Mouse (Mus musculus) G1E (cell line): ENCODE measurements around the gene Ccdc148. TPM values are rescaled to one million over a fixed set of nuclear protein-coding genes. Genes with fewer than 3 reads are reported as not detected.

Source experiments
- ATAC-seq: 2 replicates; pipeline ENCODE4 v1.8.0; 2016; ENCODE audit warnings: mild to moderate bottlenecking; ENCODE audit not compliant: insufficient number of reproducible peaks, poor library complexity, low FRiP score, severe bottlenecking; ENCODE audit errors: extremely low read depth
- DNase-seq: peaks from one replicate; pipeline ENCODE4 v3.0.0; 2012; ENCODE audit warnings: low spot score
- H3K27me3 ChIP-seq: 2 replicates; pipeline ENCODE4 v1.6.1; 2012; ENCODE audit warnings: mild to moderate bottlenecking, low read length, inconsistent platforms; ENCODE audit not compliant: insufficient read depth
- H3K36me3 ChIP-seq: replicated peaks from 2 replicates; pipeline ENCODE3; 2012; ENCODE audit warnings: mild to moderate bottlenecking, inconsistent platforms
- H3K4me1 ChIP-seq: 2 replicates; pipeline ENCODE4 v1.6.1; 2012; ENCODE audit warnings: low read depth, low read length, inconsistent platforms, mixed read lengths; ENCODE audit not compliant: insufficient read depth
- H3K4me3 ChIP-seq: 2 replicates; pipeline ENCODE4 v1.5.1; 2012; ENCODE audit warnings: low read depth, mild to moderate bottlenecking, inconsistent platforms, low read length, moderate library complexity, mixed read lengths
- H3K9me3 ChIP-seq: replicated peaks from 2 replicates; pipeline ENCODE4 v1.6.1; 2012; ENCODE audit warnings: inconsistent platforms
- CTCF ChIP-seq: IDR thresholded peaks from 2 replicates; pipeline ENCODE4 v1.5.1; 2012; ENCODE audit warnings: low read depth, low read length, inconsistent platforms, mixed read lengths
- GATA1 ChIP-seq: IDR thresholded peaks from 2 replicates; pipeline ENCODE4 v1.6.1; 2012; ENCODE audit warnings: borderline replicate concordance, low read length, inconsistent platforms, mixed read lengths
- GATA2 ChIP-seq: IDR thresholded peaks from 2 replicates; pipeline ENCODE4 v1.6.1; 2012; ENCODE audit warnings: low read depth, low read length, inconsistent platforms, borderline replicate concordance
- POLR2AphosphoS5 ChIP-seq: IDR thresholded peaks from 2 replicates; pipeline ENCODE4 v1.6.1; 2012; ENCODE audit warnings: low read depth, low read length, inconsistent platforms; ENCODE audit not compliant: insufficient replicate concordance
- TAL1 ChIP-seq: conservative IDR thresholded peaks from 2 replicates; pipeline ENCODE4 v1.6.1; 2012; ENCODE audit warnings: low read depth, low read length, inconsistent platforms, mixed read lengths
- polyA plus RNA-seq: library from polyadenylated mRNA; stranded (reverse); fragments of >175 nt; gene quantifications from 2 replicates; pipeline ENCODE4 v1.2.3, GENCODE M21; 2012
- total RNA-seq, 2 experiments: library from RNA; stranded (forward) in 1 of 2; stranded (reverse) in 1 of 2; fragments of 200-1000 nt in 1 of 2; fragments of >200 nt in 1 of 2; fragmentation: Nextera tagmentation in 1 of 2; gene quantifications; 2 replicates each; pipeline ENCODE4 v1.2.3; 2014 to 2017

Ccdc148 gene
- total and polyA plus RNA-seq, 3 experiments: 0.22 TPM; not detected in 2

DNA sequence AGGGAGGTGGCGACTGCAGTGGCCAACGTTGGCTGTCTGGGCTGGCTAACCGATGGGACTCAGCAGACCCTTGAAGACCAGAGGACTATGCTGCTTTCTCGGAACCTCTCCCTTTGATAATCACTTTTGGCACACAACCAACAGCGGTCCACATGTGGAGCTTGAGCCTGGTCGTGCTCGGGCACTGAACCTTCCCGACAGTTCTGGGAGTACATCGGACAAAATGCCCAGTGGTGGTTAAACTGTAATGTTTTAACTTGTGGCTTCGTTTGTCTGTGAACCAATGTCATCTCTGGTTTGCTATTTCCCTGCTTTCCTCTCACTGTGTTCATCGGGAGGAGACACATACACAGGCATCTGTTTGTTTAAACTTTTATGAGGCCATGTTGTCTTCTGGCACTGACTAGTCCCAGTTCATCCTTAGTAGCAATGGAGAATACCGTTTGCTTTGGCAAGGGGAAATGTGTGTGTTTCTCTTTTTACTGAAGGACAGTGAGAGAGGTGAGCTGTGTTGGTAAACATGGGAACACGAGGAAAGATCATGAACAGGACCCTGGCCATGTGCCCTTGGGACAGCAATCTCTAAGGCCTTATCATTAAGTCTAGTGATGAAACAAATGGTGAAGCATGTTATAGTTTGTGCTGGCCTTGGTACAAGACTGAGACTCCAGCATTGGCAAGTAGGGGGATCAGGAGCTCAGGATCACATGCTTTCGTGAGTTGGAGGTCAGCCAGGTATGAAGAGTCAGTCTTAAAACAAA lies 167.9 kb downstream of the Ccdc148 start:
- no peak for DNase-seq

DNA sequence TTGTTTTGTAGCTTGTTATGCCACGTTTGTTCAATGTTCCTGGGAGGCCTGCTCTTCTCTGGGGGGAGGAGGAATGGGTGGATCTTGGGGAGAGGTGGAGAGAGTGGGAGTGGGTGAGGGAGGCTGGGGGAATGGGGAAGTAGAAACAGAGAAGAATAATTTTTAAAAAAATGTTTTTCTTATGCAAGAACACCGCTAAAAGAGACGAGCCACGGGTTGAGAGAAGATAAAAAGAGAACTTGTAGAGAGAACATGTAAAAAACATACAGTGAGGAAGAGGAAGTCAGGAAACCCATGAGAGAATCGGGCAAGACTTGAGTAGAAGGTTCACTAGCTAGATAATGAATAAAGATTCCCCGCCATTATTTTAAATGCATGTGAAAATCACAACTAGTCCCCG lies 182.4 kb downstream of the Ccdc148 start:
- Histone ChIP-seq H3K9me3 (no peaks in the 10 kb centered on the region), H3K4me1 (no peaks in the 10 kb centered on the region), H3K36me3 (no peaks in the 10 kb centered on the region), H3K4me3 (no peak overlapping the region), H3K27me3 (no peaks in the 10 kb centered on the region)
- no peak for TF ChIP-seq GATA1
- TF ChIP-seq CTCF: no peak
- TF ChIP-seq POLR2AphosphoS5: no peak
- TF ChIP-seq GATA2: no peak
- no peak for TF ChIP-seq TAL1
- DNase-seq: no peak
- ATAC-seq: no peak

More for the DNA sequence above, 167.9 kb downstream of the Ccdc148 start:
- TF ChIP-seq TAL1 (no peak), GATA1 (no peak), CTCF (no peak), POLR2AphosphoS5 (no peak), GATA2 (no peak)
- Histone ChIP-seq H3K4me1 (no peaks in the 10 kb centered on the region), H3K4me3 (no peak overlapping the region), H3K9me3 (no peaks in the 10 kb centered on the region), H3K27me3 (no peaks in the 10 kb centered on the region), H3K36me3 (no peaks in the 10 kb centered on the region)
- ATAC-seq: no peak

DNA sequence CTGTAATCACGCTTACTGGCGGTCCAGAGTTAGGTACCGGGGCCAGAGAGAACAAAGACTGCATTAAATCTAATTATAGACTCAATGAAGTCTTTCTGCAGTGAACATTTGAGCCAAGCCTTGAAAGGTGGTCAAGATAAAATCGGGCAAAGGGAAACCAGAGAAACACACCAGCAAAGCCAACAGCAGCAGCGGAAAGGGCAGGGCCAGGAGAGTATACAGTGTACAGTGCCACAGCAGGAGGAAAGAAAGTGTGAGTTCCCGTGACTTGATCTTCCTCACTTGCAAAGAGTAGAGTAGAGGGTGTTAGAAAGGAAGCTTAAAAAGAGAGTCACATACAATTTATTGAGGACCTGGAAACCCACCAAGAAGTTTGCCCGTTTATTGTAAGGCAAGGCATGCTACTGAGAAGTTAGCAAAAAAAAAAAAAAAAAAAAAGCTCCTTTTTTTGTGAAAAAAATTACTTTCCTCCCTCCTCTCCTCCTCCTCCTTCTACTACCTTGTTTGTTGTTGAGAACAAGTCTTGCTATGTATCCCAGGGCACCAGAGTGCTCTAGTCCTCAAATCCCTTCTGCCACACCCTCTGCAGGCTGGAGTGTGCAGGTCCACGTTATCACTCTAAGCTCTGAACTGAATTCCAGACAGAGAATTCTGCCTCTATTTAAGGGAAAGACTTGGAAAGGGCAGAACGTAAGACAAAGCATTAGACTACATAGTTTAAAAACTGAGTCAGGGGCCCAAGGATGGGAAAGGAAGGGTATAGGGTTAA lies 188.8 kb downstream of the Ccdc148 start:
- no peak for DNase-seq
- Histone ChIP-seq H3K27me3 (no peaks in the 10 kb centered on the region), H3K4me3 (no peak overlapping the region), H3K9me3 (no peaks in the 10 kb centered on the region), H3K4me1 (no peaks in the 10 kb centered on the region), H3K36me3 (no peaks in the 10 kb centered on the region)
- no peak for TF ChIP-seq POLR2AphosphoS5
- no peak for TF ChIP-seq GATA1
- no peak for TF ChIP-seq GATA2
- no peak for TF ChIP-seq CTCF
- TF ChIP-seq TAL1: no peak
- no peak for ATAC-seq

GRCm38 (mm10) chr2:58956770-58957300 lies 203.6 kb downstream of the Ccdc148 start:
- DNase-seq: no peak
- H3K36me3 ChIP-seq: no peaks in the 10 kb centered on the region
- H3K4me3 ChIP-seq: no peak overlapping the region
- no peaks in the 10 kb centered on the region for H3K9me3 ChIP-seq
- ATAC-seq: no peak
- no peaks in the 10 kb centered on the region for H3K27me3 ChIP-seq
- TF ChIP-seq POLR2AphosphoS5: no peak
- no peak for TF ChIP-seq CTCF
- TF ChIP-seq GATA2: no peak
- TF ChIP-seq GATA1: no peak
- TF ChIP-seq TAL1: no peak
- H3K4me1 ChIP-seq: no peaks in the 10 kb centered on the region

DNA sequence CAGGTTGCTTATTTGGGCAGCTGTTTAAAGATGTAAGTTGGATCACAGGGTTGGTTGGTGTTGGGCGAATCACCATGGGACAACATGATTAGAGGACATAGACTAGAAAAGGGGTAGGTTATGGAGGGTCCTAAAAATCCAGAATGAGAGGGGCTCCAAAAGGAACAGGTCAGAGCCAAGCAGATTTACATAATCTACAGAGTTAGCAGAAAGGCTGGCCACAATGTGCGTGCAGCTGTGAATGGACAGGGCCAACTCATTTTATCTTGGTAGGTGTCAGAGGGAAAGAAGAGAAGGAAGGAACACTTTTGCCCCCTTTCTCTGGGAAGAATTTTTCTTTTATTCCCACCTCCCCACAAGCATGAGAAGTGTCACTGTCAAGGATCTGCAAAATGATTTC lies 204.1 kb downstream of the Ccdc148 start:
- no peak for TF ChIP-seq CTCF
- TF ChIP-seq POLR2AphosphoS5: no peak
- no peaks in the 10 kb centered on the region for H3K9me3 ChIP-seq
- DNase-seq: no peak
- H3K36me3 ChIP-seq: no peaks in the 10 kb centered on the region
- no peak for ATAC-seq
- no peaks in the 10 kb centered on the region for H3K27me3 ChIP-seq
- no peaks in the 10 kb centered on the region for H3K4me1 ChIP-seq
- no peak overlapping the region for H3K4me3 ChIP-seq

DNA sequence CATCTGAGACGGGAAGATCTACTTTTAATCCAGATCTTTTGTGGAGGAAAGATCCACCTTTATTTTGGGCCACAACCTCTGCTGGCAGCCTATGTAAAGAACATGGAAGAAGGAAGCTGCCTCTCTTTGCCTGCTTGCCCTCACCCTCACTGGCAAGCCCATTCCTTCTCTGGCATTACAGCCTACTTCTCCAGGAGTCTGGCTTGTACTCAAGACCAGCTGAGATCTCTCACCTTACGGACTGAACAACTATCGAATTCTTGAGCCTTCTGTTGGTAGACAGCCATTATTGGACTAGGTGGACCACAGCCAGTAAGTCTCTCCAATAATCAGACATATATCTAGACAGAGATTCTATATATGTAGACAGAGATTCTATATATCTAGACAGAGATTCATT lies 208.4 kb downstream of the Ccdc148 start:
- ATAC-seq (no peak), DNase-seq (no peak)
- Histone ChIP-seq H3K36me3 (no peaks in the 10 kb centered on the region), H3K27me3 (no peaks in the 10 kb centered on the region), H3K4me1 (no peaks in the 10 kb centered on the region), H3K4me3 (no peak overlapping the region), H3K9me3 (no peaks in the 10 kb centered on the region)
- no peak for TF ChIP-seq TAL1
- TF ChIP-seq POLR2AphosphoS5: no peak
- TF ChIP-seq GATA2: no peak
- no peak for TF ChIP-seq CTCF
- TF ChIP-seq GATA1: no peak
